Mouse (Mus musculus): ENCODE results near the gene Ganc. TPM values are rescaled to one million over a fixed set of nuclear protein-coding genes. Genes with fewer than 3 reads are reported as not detected.

The Ganc gene
- polyA plus RNA-seq, 1 experiment from 2014 or later = 9.9 TPM

- H3K9ac ChIP-seq (ENCODE audit: low read length) = no peak overlapping the region
- no peak for ATAC-seq (ENCODE audit: low read depth)
- WGBS = 85% methylated on average over 2 of the region's 2 CpGs
- no peak overlapping the region for H3K4me3 ChIP-seq (ENCODE audit: low read length)
- H3K4me2 ChIP-seq (ENCODE audit: low read depth, low read length) = no peak overlapping the region
- H3K36me3 ChIP-seq (ENCODE audit: control insufficient read depth, insufficient read depth, low read length) = no peaks in the 10 kb centered on the region
- no peaks in the 10 kb centered on the region for H3K4me1 ChIP-seq (replicated peaks; ENCODE audit: control insufficient read depth, insufficient read depth, low read length)
- no peaks in the 10 kb centered on the region for H3K27me3 ChIP-seq (ENCODE audit: control insufficient read depth, insufficient read depth, low read depth, low read length)
- H3K9me3 ChIP-seq (ENCODE audit: control insufficient read depth, low read length) = no peaks in the 10 kb centered on the region
- H3K27ac ChIP-seq (ENCODE audit: low read length) = no peak overlapping the region
Measured at GRCm38 (mm10) chr2:120464732-120465396, 61.2 kb downstream of the Ganc start.

GRCm38 (mm10) chr2:120465397-120465785 is 61.7 kb downstream of the Ganc start:
- H3K27ac ChIP-seq (ENCODE audit: low read length) = no peak overlapping the region
- no peaks in the 10 kb centered on the region for H3K36me3 ChIP-seq (ENCODE audit: control insufficient read depth, insufficient read depth, low read length)
- WGBS = 79% methylated on average over 5 of the region's 5 CpGs
- H3K4me2 ChIP-seq (ENCODE audit: low read depth, low read length) = no peak overlapping the region
- H3K4me1 ChIP-seq (replicated peaks; ENCODE audit: control insufficient read depth, insufficient read depth, low read length) = no peaks in the 10 kb centered on the region
- no peaks in the 10 kb centered on the region for H3K27me3 ChIP-seq (ENCODE audit: control insufficient read depth, insufficient read depth, low read depth, low read length)
- H3K4me3 ChIP-seq (ENCODE audit: low read length) = no peak overlapping the region
- no peak overlapping the region for H3K9ac ChIP-seq (ENCODE audit: low read length)
- no peak for ATAC-seq (ENCODE audit: low read depth)
- H3K9me3 ChIP-seq (ENCODE audit: control insufficient read depth, low read length) = no peaks in the 10 kb centered on the region

- no peak overlapping the region for H3K4me3 ChIP-seq (ENCODE audit: low read length)
- H3K4me2 ChIP-seq (ENCODE audit: low read depth, low read length) = no peak overlapping the region
- H3K4me1 ChIP-seq (replicated peaks; ENCODE audit: control insufficient read depth, insufficient read depth, low read length) = no peaks in the 10 kb centered on the region
- H3K27ac ChIP-seq (ENCODE audit: low read length) = no peak overlapping the region
- H3K36me3 ChIP-seq (ENCODE audit: control insufficient read depth, insufficient read depth, low read length) = no peaks in the 10 kb centered on the region
- no peaks in the 10 kb centered on the region for H3K9me3 ChIP-seq (ENCODE audit: control insufficient read depth, low read length)
- ATAC-seq (ENCODE audit: low read depth) = no peak
- H3K27me3 ChIP-seq (ENCODE audit: control insufficient read depth, insufficient read depth, low read depth, low read length) = no peaks in the 10 kb centered on the region
- H3K9ac ChIP-seq (ENCODE audit: low read length) = no peak overlapping the region
Measured at GRCm38 (mm10) chr2:120468011-120468410, 64.3 kb downstream of the Ganc start.

- no peak overlapping the region for H3K4me2 ChIP-seq (ENCODE audit: low read depth, low read length)
- no peak overlapping the region for H3K9ac ChIP-seq (ENCODE audit: low read length)
- WGBS = 86% methylated on average over 3 of the region's 3 CpGs
- no peaks in the 10 kb centered on the region for H3K36me3 ChIP-seq (ENCODE audit: control insufficient read depth, insufficient read depth, low read length)
- no peaks in the 10 kb centered on the region for H3K9me3 ChIP-seq (ENCODE audit: control insufficient read depth, low read length)
- no peak overlapping the region for H3K4me3 ChIP-seq (ENCODE audit: low read length)
- H3K27ac ChIP-seq (ENCODE audit: low read length) = no peak overlapping the region
- ATAC-seq (ENCODE audit: low read depth) = no peak
- no peaks in the 10 kb centered on the region for H3K27me3 ChIP-seq (ENCODE audit: control insufficient read depth, insufficient read depth, low read depth, low read length)
- H3K4me1 ChIP-seq (replicated peaks; ENCODE audit: control insufficient read depth, insufficient read depth, low read length) = no peaks in the 10 kb centered on the region
Measured at GRCm38 (mm10) chr2:120469220-120469619, 65.5 kb downstream of the Ganc start.

- Histone ChIP-seq H3K27me3 (ENCODE audit: control insufficient read depth, insufficient read depth, low read depth, low read length) (no peaks in the 10 kb centered on the region), H3K4me2 (ENCODE audit: low read depth, low read length) (no peak overlapping the region), H3K9ac (ENCODE audit: low read length) (no peak overlapping the region), H3K9me3 (ENCODE audit: control insufficient read depth, low read length) (no peaks in the 10 kb centered on the region), H3K27ac (ENCODE audit: low read length) (no peak overlapping the region), H3K4me1 (replicated peaks; ENCODE audit: control insufficient read depth, insufficient read depth, low read length) (no peaks in the 10 kb centered on the region), H3K4me3 (ENCODE audit: low read length) (no peak overlapping the region), H3K36me3 (ENCODE audit: control insufficient read depth, insufficient read depth, low read length) (no peaks in the 10 kb centered on the region)
- 84% methylated on average over 10 of the region's 10 CpGs for WGBS
- ATAC-seq (ENCODE audit: low read depth) = no peak
Measured at GRCm38 (mm10) chr2:120469715-120470114, 66.0 kb downstream of the Ganc start.

- Histone ChIP-seq H3K4me1 (replicated peaks; ENCODE audit: control insufficient read depth, insufficient read depth, low read length) (no peaks in the 10 kb centered on the region), H3K9ac (ENCODE audit: low read length) (no peak overlapping the region), H3K27ac (ENCODE audit: low read length) (no peak overlapping the region), H3K9me3 (ENCODE audit: control insufficient read depth, low read length) (no peaks in the 10 kb centered on the region), H3K27me3 (ENCODE audit: control insufficient read depth, insufficient read depth, low read depth, low read length) (no peaks in the 10 kb centered on the region), H3K36me3 (ENCODE audit: control insufficient read depth, insufficient read depth, low read length) (no peaks in the 10 kb centered on the region), H3K4me2 (ENCODE audit: low read depth, low read length) (no peak overlapping the region), H3K4me3 (ENCODE audit: low read length) (no peak overlapping the region)
- ATAC-seq (ENCODE audit: low read depth) = no peak
- 74% methylated on average over 4 of the region's 4 CpGs for WGBS
Measured at GRCm38 (mm10) chr2:120470856-120471255, 67.2 kb downstream of the Ganc start.

GRCm38 (mm10) chr2:120476277-120477087 is 72.8 kb downstream of the Ganc start:
- WGBS = 78% methylated on average over 13 of the region's 13 CpGs
- Histone ChIP-seq H3K4me3 (ENCODE audit: low read length) (no peak overlapping the region), H3K4me2 (ENCODE audit: low read depth, low read length) (no peak overlapping the region), H3K27me3 (ENCODE audit: control insufficient read depth, insufficient read depth, low read depth, low read length) (no peaks in the 10 kb centered on the region), H3K36me3 (ENCODE audit: control insufficient read depth, insufficient read depth, low read length) (no peaks in the 10 kb centered on the region), H3K9me3 (ENCODE audit: control insufficient read depth, low read length) (no peaks in the 10 kb centered on the region), H3K27ac (ENCODE audit: low read length) (no peak overlapping the region), H3K9ac (ENCODE audit: low read length) (no peak overlapping the region), H3K4me1 (replicated peaks; ENCODE audit: control insufficient read depth, insufficient read depth, low read length) (no peaks in the 10 kb centered on the region)
- no peak for ATAC-seq (ENCODE audit: low read depth)

GRCm38 (mm10) chr2:120478600-120478999 is 74.9 kb downstream of the Ganc start:
- Histone ChIP-seq H3K9ac (ENCODE audit: low read length) (no peak overlapping the region), H3K36me3 (ENCODE audit: control insufficient read depth, insufficient read depth, low read length) (no peaks in the 10 kb centered on the region), H3K4me1 (replicated peaks; ENCODE audit: control insufficient read depth, insufficient read depth, low read length) (peaks cover 5% of the 10 kb centered on the region; the same call in 1 of the 2 replicates), H3K4me2 (ENCODE audit: low read depth, low read length) (no peak overlapping the region), H3K27ac (ENCODE audit: low read length) (no peak overlapping the region), H3K9me3 (ENCODE audit: control insufficient read depth, low read length) (no peaks in the 10 kb centered on the region), H3K4me3 (ENCODE audit: low read length) (no peak overlapping the region), H3K27me3 (ENCODE audit: control insufficient read depth, insufficient read depth, low read depth, low read length) (no peaks in the 10 kb centered on the region)
- 59% methylated on average over 3 of the region's 3 CpGs for WGBS
- peak; percentile 51; the same call in 1 of the 2 replicates for ATAC-seq (ENCODE audit: low read depth)

GRCm38 (mm10) chr2:120481921-120482320 is 78.2 kb downstream of the Ganc start:
- Histone ChIP-seq H3K9ac (ENCODE audit: low read length) (no peak overlapping the region), H3K27me3 (ENCODE audit: control insufficient read depth, insufficient read depth, low read depth, low read length) (no peaks in the 10 kb centered on the region), H3K4me1 (replicated peaks; ENCODE audit: control insufficient read depth, insufficient read depth, low read length) (peaks cover 5% of the 10 kb centered on the region; the same call in 1 of the 2 replicates), H3K27ac (ENCODE audit: low read length) (no peak overlapping the region), H3K36me3 (ENCODE audit: control insufficient read depth, insufficient read depth, low read length) (no peaks in the 10 kb centered on the region), H3K9me3 (ENCODE audit: control insufficient read depth, low read length) (no peaks in the 10 kb centered on the region), H3K4me2 (ENCODE audit: low read depth, low read length) (no peak overlapping the region), H3K4me3 (ENCODE audit: low read length) (no peak overlapping the region)
- no peak for ATAC-seq (ENCODE audit: low read depth)
- WGBS = 57% methylated on average over 8 of the region's 8 CpGs

Data from lung, embryonic 16.5 days (tissue).